Mouse (Mus musculus) adrenal gland, adult 8-10 months (tissue): ENCODE results near the gene Haus7. TPM values are rescaled to one million over a fixed set of nuclear protein-coding genes. Genes with fewer than 3 reads are reported as not detected.
"Not testable (repeated sequence)": the region's sequence is repeated elsewhere in the genome, so short reads cannot be mapped to it uniquely, and the experiment has no call there.

Experiments used
- DNase-seq: peaks from one replicate; pipeline ENCODE4 v3.0.0; 2022
- total RNA-seq, 4 experiments: library from RNA; stranded (reverse); gene quantifications; 2 replicates each; pipeline ENCODE4 v1.2.4; 2022

Haus7 gene
- total RNA-seq, 4 experiments from 2014 or later = 19.0 to 57.4 (median 39.0) TPM

DNA sequence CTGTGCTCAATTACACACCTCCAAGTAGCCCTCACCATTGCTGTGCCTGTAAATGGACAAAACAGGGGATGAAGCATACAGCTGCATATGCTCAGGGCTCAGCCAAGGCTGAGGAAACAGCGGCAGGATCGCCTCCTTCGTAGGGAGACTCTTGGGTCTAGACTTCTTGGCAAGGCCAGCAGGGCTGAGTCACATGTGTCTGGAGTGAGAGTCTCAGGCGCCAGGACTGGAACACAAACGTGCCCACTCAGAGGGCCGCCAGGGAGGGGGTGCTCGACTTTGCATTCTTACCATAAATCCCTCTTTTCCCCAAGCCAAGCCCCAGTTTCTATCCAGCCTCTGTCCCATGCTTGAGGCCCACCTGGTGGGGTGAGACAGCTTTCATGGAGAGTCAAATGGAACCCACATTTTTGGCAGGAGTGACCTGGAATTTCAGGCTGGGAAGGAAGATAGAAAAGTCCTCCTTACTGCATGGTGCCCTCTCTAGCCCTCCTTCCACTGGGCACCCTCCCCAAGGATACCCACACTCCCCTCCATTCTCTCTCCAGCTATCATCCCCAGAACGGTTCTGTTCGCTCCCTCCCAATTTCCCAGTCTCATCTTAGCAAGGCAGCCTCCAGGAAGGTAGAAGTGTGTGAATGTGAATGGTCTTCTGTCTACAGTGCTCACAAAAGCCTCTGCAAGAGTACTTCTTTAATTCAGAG is 6.8 kb upstream of the Haus7 start:
- no peak for DNase-seq

DNA sequence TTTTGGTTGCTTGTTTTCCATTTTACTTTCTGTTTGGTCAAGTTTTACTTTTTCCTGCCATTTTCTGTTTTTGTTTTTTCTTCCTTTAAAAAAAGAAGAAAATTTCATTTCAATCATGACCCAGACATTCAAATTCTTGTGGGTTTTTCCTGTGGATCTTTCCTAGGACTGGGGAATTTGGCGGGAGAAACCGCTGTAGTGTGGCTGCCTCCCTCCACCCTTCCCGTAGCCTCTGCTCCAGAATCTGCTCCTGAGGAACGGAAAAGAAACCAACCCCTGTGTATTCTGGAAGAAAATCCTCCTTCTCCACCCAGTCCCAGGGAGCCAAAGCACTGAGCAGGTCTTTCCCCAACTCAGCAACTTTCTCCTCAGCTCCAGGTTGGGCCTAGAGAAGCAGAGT is 1.9 kb upstream of the Haus7 start:
- no peak for DNase-seq

DNA sequence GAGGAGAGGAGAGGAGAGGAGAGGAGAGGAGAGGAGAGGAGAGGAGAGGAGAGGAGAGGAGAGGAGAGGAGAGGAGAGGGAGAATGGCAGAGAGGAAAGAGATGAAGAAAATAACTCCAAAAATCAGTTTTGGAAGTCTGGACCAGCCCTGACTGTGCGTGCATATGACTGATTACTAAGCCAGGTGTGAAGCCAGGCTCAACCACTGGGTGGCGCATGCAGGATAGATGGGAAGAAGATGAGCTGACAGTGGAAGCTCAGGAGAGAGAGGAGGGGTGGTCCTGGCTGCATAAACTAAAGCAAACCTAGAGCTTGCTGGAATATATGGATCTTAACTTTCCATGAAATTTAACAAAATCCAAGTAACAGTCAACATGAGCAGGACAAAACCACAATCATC is 6.9 kb downstream of the Haus7 start:
- no peak for DNase-seq

DNA sequence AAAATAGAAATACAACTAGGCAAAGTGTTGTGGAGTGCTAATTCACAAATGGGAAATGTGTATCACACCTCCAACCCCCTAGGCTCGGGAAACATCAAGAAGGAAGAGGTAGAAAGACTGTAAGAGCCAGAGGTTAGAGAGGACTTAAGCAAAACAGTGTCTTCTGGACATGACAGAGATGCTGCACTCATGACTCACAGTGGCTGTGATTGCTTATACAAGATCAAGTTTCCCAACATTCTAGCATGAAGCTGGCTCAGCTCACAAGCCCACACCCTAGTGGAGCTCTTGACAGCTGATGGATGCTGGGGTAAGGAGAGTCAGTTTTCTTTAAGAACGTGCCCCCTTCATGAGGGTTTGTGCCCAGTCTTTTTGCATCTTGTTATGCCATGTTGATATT is 17.4 kb downstream of the Haus7 start:
- DNase-seq = no peak

DNA sequence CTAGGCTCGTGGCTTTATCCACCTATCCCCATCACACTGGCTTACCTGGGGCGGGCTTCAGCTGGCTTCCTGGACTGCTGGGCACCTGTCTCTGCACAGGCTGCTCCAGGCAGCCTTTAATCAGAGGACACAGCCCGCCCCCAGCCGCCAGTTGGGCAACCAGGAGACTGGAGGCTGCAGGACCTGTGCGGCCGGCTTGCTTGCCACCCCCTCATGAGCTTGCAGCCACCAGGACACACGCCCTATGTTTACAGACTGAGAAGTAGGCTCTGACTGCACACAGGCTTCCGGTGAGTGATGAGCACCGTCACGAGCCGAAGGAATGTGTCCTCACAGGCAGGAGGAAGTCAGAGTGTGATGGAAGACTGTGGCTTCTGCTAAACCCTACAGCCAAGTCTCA is 23.6 kb downstream of the Haus7 start, which contains the start of gene Trex2:
Gene Trex2, minus strand, starts transcription at position 93 of the 400 bp plus-strand sequence.
- no peak for DNase-seq

DNA sequence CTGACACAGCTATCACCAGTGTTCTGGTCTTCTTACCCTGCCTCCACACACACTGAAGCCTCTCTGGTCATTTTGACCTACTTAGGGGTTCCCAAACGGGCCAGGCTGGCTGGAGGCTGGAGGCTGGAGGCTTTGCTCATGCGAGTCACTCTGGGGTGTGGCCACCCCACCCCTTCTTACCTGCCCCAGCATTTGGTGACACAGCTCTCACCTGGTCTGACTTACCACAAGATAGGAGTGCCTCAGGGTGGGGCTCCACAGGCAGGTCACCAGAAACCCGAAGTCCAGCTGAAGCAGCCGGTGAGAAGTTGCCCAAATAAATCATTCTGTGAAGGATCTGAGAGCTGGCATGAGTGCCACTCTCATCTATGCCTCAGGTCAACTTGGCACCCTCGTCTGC is 26.0 kb downstream of the Haus7 start:
- no peak for DNase-seq

DNA sequence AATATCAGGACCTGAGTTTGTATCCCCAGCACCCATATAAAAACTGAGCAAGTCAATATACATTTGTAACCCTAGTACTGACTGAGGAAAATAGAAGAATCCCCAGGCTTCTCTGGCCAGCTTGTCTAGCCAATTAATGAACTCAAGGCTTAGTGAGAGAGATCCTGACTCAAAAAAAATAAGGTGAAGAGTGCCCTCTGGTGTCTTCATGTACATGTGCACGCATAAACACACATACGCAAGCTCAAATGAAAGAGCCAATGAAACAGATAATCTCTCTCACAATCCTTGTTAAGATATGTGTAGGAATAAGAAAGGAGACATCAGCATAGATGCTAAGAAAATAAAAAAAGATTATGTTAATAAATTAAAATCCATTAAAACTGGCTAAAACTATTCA is 28.8 kb downstream of the Haus7 start:
- no peak for DNase-seq

DNA sequence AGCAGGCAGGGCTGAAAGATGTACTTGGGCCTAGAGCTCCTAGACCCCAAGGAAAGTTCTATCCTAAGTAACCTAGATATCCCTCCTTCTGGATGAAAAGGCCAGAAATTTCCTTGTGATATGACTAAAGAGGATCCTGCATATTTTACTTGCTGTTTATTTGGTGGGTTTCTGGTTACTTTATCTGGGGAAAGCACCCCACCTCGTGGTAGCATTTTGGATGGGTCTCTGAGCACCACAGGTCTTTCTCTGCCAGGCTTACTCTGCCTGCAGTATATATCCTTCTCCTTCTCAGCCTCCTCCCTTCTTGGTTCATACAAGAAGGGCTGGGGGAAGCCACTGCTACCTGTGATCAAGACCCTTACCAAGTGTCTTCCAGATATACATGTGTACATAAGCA is 46.1 kb downstream of the Haus7 start:
- DNase-seq = no peak

DNA sequence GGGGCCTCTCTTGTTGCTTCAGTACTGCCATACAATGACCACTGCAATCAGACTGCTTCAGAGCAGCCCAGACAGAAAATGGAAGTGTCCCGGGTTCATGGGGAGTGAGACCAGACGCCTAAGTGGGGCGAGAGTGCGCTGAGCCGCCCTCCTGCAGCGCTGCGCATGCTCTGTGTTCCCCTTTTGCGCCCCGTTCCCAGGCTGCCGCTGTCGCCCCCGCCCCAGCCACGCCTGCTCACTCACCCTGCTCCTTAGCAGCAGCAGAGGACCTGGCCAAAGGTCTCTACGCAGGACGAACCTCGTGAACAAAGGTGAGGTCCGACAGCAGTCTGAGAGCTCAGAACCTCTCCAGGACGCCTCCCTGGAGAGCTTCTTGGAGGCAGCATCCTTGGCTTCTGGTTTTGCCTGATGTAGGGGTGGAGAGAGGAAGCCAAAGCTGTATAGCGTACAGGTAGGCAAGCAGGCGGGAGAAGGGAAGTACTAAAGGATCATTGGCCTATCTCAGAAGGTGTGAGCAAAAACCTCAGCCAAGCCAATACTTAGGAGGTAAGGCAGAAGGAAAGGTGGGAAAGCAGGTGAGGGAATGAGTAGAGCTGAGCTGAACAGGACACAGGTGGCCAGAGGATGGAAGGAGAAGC is 47.8 kb downstream of the Haus7 start, which contains the start of gene Zfp92:
Gene Zfp92, plus strand, starts transcription at position 217 of the 638 bp plus-strand sequence.
- no peak for DNase-seq

DNA sequence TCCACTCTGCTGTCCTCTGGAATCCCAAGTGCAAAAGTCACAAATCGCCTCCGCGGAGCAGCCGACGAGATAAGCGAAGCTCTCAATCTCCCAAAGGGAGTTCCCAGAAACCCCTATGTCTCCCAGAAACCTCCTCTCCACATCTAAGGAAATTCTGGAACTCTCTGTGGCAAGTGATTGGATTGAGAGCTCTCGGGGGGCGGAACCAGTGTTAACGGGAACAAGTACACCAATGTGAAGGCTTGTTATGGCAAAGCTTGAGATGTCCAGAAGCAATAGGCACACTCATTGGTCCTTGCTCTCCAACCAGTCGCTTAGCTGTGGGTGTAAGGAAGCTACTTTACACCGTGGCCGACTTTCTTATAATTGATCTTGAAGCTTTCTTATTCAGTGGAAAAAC is 57.2 kb downstream of the Haus7 start:
- DNase-seq = no peak

DNA sequence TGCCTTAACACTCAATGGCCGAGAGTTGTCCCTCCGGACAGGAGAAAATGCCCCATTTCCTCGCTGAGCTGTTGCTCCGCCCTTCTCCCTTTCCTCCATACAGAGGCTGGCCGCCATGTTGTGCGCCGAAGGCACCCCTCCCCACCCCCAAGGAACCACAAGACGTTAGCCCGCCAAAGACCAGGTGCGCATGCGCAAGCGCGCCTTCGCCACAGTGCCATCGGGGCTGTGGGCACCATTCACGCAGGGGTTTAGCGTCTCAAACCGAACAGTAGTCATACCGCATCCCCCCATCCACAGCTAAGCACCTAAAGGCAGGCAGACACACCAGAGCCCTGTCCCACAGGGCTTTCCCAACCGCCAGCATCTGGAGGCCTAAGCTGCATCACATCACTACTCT is 57.9 kb downstream of the Haus7 start:
- no peak for DNase-seq

DNA sequence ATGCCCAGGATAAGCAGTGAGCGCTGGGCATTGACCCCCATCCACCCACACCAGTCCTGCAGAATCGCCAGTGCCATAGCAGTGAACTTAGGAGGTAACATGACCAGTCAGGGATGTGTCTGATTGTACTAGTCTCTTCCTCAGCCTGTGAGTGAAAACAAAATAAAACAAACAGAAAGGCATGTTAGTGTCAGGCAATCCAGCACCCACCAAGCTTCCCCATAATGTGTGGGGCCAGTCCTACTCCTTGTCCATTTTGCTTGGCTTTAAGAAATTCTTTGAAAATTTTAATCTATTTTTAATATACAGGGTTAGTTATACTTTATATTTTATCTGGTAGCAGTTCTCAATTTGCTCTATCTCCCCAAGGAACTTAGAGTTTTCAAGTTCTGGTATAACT is 60.2 kb downstream of the Haus7 start, which contains the start of gene Gm18336:
Gene Gm18336, minus strand, starts transcription at position 101 of the 400 bp plus-strand sequence.
- DNase-seq = not testable (repeated sequence)

DNA sequence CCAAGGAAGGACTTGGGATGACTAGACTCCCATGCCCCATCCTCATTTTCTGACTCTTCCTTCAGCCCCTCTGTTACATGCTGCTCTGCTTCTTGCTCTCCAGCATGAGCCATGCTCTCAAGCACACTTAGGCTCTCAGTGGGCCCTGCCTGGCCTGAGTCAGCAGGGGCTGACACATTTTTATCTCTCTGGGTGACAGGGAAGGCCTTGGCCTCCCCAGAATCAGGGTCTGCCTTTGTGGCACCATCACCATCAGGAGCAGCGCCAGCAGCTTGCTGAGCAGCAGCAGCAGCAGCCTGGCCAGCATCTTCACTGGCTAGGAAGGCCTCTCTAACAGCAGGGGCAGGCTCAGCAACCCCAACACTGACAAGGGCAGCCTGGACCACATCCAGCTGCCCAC is 62.4 kb downstream of the Haus7 start:
- peak; percentile 47 for DNase-seq

DNA sequence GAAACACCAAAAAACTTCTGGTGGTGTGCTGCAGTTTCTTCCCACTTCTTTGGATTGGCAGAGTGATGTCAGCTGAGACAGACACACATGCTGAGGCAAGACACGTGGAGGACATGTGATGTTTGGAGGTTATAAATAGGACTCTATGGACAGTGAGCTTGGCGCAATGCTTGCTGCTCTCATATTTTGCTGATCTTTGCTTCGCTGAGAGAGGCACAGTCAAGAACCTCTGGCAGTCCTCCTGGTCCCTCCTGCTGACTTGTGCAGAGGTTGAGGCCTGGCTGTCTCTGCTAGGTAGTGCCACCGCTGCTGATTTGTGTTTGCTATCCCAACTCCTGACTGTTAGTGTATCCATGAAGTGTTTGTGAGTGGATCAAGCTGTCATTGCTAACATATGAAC is 67.4 kb downstream of the Haus7 start:
- DNase-seq = no peak

Other genes starting within 250 kb of the Haus7 start
- 1 to 10 TPM in 2 of 4 experiments, not detected in 2; 1.9 to 2.6 TPM for gene Xlr4b, start 244.7 kb downstream of the Haus7 start, total RNA-seq
- gene F8a, start 230.8 kb downstream of the Haus7 start, total RNA-seq = 10 to 100 TPM in 3 of 4 experiments, 1 to 10 TPM in 1; 9.7 to 11.8 (median 11.6) TPM
- 1 to 10 TPM in 2 of 4 experiments, not detected in 2; 1.4 to 5.8 TPM for gene Xlr4c, start 215.9 kb downstream of the Haus7 start, total RNA-seq
- not detected for gene Xlr3c, start 193.7 kb downstream of the Haus7 start, total RNA-seq
- not detected for gene Xlr5a, start 166.1 kb downstream of the Haus7 start, total RNA-seq
- not detected for gene Xlr5c, start 166.1 kb downstream of the Haus7 start, total RNA-seq
- gene Gm45015, start 122.2 kb downstream of the Haus7 start, total RNA-seq = not detected
- gene Zfp275, start 116.4 kb downstream of the Haus7 start, total RNA-seq = 10 to 100 TPM; 21.8 to 25.4 (median 22.7) TPM
- not detected for gene Gm18336, start 60.3 kb downstream of the Haus7 start, total RNA-seq
- gene Zfp92, start 47.9 kb downstream of the Haus7 start, total RNA-seq = 1 to 10 TPM in 1 of 4 experiments, under 1 TPM in 3; 0.42 to 1.1 (median 0.64) TPM
- under 1 TPM in 1 of 4 experiments, not detected in 3; 0.34 TPM for gene Trex2, start 23.7 kb downstream of the Haus7 start, total RNA-seq
- gene Bgn, start 24.6 kb upstream of the Haus7 start, total RNA-seq = 100 to 1,000 TPM; 251 to 364 (median 310) TPM
- gene Atp2b3, start 44.0 kb upstream of the Haus7 start, total RNA-seq = 100 to 1,000 TPM in 1 of 4 experiments, 10 to 100 TPM in 3; 68.5 to 100 (median 79.5) TPM
- 1 to 10 TPM in 1 of 4 experiments, under 1 TPM in 3; 0.17 to 1.1 (median 0.52) TPM for gene Dusp9, start 180.4 kb upstream of the Haus7 start, total RNA-seq
- gene Pnck, start 201.1 kb upstream of the Haus7 start, total RNA-seq = 10 to 100 TPM; 10.6 to 29.6 (median 18.5) TPM
- gene Slc6a8, start 214.1 kb upstream of the Haus7 start, total RNA-seq = 100 to 1,000 TPM in 3 of 4 experiments, 10 to 100 TPM in 1; 63.8 to 185 (median 134) TPM